Mouse (Mus musculus): ENCODE measurements around the gene Gm3776.
"Not testable (repeated sequence)": the region's sequence is repeated elsewhere in the genome, so short reads cannot be mapped to it uniquely, and the experiment has no call there.

GRCm38 (mm10) chr9:78230461-78230860, 26.5 kb upstream of the Gm3776 start, which contains the start of gene Gsta1:
- TF ChIP-seq CTCF (IDR thresholded peaks at IDR 0.05; ENCODE audit: control insufficient read depth, insufficient read depth, insufficient replicate concordance, low read depth, low read length); POLR2A (IDR thresholded peaks at IDR 0.05; ENCODE audit: control insufficient read depth, low read depth, low read length): not testable (repeated sequence)

All from testis, adult 2 months (tissue).